Mouse (Mus musculus) kidney, postnatal 36 days (tissue): ENCODE measurements around the gene Rhbdd3.
A peak's percentile ranks its signal among the peaks of the same experiment; 100 is the strongest.

ENCODE experiments used
- DNase-seq, 2 experiments: peaks; one replicate each; pipeline ENCODE4 v3.0.0; 2021 to 2022; ENCODE audit warnings: mixed read lengths in 2 of 2

Rhbdd3 gene

GRCm38 (mm10) chr11:5098736-5099542 is at the start of gene Rhbdd3, which contains the start of gene Ewsr1:
Rhbdd3 (plus strand) TSS chr11:5098926.
Ewsr1 (minus strand) TSS chr11:5099266.
- DNase-seq = peak; percentile 95 to 97

GRCm38 (mm10) chr11:5051629-5052028 is 47.1 kb upstream of the Rhbdd3 start:
- DNase-seq = no peak

GRCm38 (mm10) chr11:5052200-5052854 is 46.4 kb upstream of the Rhbdd3 start:
- DNase-seq = no peak

- DNase-seq = no peak
These were observed 44.6 kb upstream of the Rhbdd3 start for GRCm38 (mm10) chr11:5054151-5054550.

GRCm38 (mm10) chr11:5054874-5055273 is 43.9 kb upstream of the Rhbdd3 start:
- peak; percentile 41 to 67 for DNase-seq

- no peak for DNase-seq
These were observed 42.5 kb upstream of the Rhbdd3 start for GRCm38 (mm10) chr11:5055945-5056938.

- DNase-seq = no peak
These were observed 41.7 kb upstream of the Rhbdd3 start for GRCm38 (mm10) chr11:5057064-5057463.

- DNase-seq = no peak
These were observed 41.2 kb upstream of the Rhbdd3 start for GRCm38 (mm10) chr11:5057541-5057855.

- DNase-seq = peak; percentile 53 to 74
These were observed 40.7 kb upstream of the Rhbdd3 start, which contains the start of gene Rasl10a for GRCm38 (mm10) chr11:5057856-5058641. Rasl10a (plus strand) TSS chr11:5058128.

GRCm38 (mm10) chr11:5058783-5059182 is 39.9 kb upstream of the Rhbdd3 start:
- peak in 1 of 2 experiments; percentile 23 for DNase-seq

- peak in 1 of 2 experiments; percentile 19 for DNase-seq
These were observed 39.5 kb upstream of the Rhbdd3 start for GRCm38 (mm10) chr11:5059230-5059629.

- DNase-seq = peak in 1 of 2 experiments; percentile 59
These were observed 39.0 kb upstream of the Rhbdd3 start for GRCm38 (mm10) chr11:5059704-5060156.

GRCm38 (mm10) chr11:5060756-5061412 is 37.8 kb upstream of the Rhbdd3 start:
- DNase-seq = no peak

GRCm38 (mm10) chr11:5061413-5062139 is 37.1 kb upstream of the Rhbdd3 start:
- peak; percentile 95 for DNase-seq

- DNase-seq = no peak
These were observed 36.4 kb upstream of the Rhbdd3 start for GRCm38 (mm10) chr11:5062326-5062725.

GRCm38 (mm10) chr11:5062860-5063505 is 35.7 kb upstream of the Rhbdd3 start:
- no peak for DNase-seq

GRCm38 (mm10) chr11:5063561-5064281 is 35.0 kb upstream of the Rhbdd3 start:
- DNase-seq = no peak

GRCm38 (mm10) chr11:5064282-5065055 is 34.3 kb upstream of the Rhbdd3 start:
- DNase-seq = peak in 1 of 2 experiments; percentile 20
